Mouse (Mus musculus) kidney, adult 2 months (tissue): ENCODE measurements at regions not wholly inside any gene's neighbourhood (a gene's known extent, or its start where the extent isn't known, plus 50 kb on each side); places are given as distances from the start of the nearest gene placed in this dataset.

Experiments
- DNase-seq: peaks from one replicate; pipeline ENCODE4 v3.0.0; 2021
- H3K27ac ChIP-seq: fragments of 200-500 bp; 2 replicates; pipeline ENCODE4 v1.5.1; 2012; ENCODE audit warnings: low read depth, low read length, control low read depth, inconsistent platforms; ENCODE audit not compliant: insufficient read depth
- H3K27me3 ChIP-seq: fragments of 200-500 bp; replicated peaks from 2 replicates; pipeline ENCODE4 v1.6.1; 2012; ENCODE audit warnings: mild to moderate bottlenecking, moderate library complexity, low read length, inconsistent platforms; ENCODE audit not compliant: control insufficient read depth, insufficient read depth
- H3K36me3 ChIP-seq: fragments of 200-500 bp; 2 replicates; pipeline ENCODE4 v1.6.1; 2012; ENCODE audit warnings: mild to moderate bottlenecking, moderate library complexity, low read length, inconsistent platforms; ENCODE audit not compliant: control insufficient read depth, insufficient read depth
- H3K4me1 ChIP-seq: fragments of 200-500 bp; 2 replicates; pipeline ENCODE4 v1.6.1; 2011; ENCODE audit warnings: low read length; ENCODE audit not compliant: control insufficient read depth, insufficient read depth
- H3K4me3 ChIP-seq: fragments of 200-500 bp; 2 replicates; pipeline ENCODE4 v1.5.1; 2011; ENCODE audit warnings: mild to moderate bottlenecking, low read depth, low read length, control low read depth; ENCODE audit not compliant: insufficient read depth
- CTCF ChIP-seq: fragments of 200-500 bp; conservative IDR thresholded peaks from 2 replicates; pipeline ENCODE4 v1.5.1; 2011; ENCODE audit warnings: low read depth, mild to moderate bottlenecking, control low read depth, low read length, moderate library complexity, mixed read lengths; ENCODE audit not compliant: insufficient read depth, insufficient read length
- POLR2A ChIP-seq: fragments of 200-500 bp; IDR thresholded peaks from one replicate; pipeline ENCODE4 v1.6.1; 2011; ENCODE audit warnings: low read depth, low read length, control low read depth
- WGBS: fragments of 180-500 bp; shearing (Covaris S2); methylation state at CpG from one replicate; pipeline ENCODE4 v1.1.7; 2018; 5-methylcytosine and 5-hydroxymethylcytosine counted together

- WGBS = 84% methylated on average over 6 of the region's 6 CpGs
- TF ChIP-seq CTCF (no peak), POLR2A (no peak)
- no peaks in the 10 kb centered on the region for H3K36me3 ChIP-seq
- H3K27ac ChIP-seq = no peak overlapping the region
- no peaks in the 10 kb centered on the region for H3K4me1 ChIP-seq
- H3K27me3 ChIP-seq = no peaks in the 10 kb centered on the region; the same call in 1 of the 2 replicates
- no peak for DNase-seq
- H3K4me3 ChIP-seq = no peak overlapping the region
Observed at GRCm38 (mm10) chr10:126770446-126771020, 130.6 kb downstream of the Atp23 start.

- Histone ChIP-seq H3K4me3 (no peak overlapping the region), H3K27me3 (no peaks in the 10 kb centered on the region), H3K27ac (no peak overlapping the region), H3K4me1 (no peaks in the 10 kb centered on the region), H3K36me3 (no peaks in the 10 kb centered on the region)
- DNase-seq = no peak
- WGBS = 75% methylated on average over 2 of the region's 2 CpGs
- no peak for TF ChIP-seq POLR2A
- TF ChIP-seq CTCF = no peak
Observed at GRCm38 (mm10) chr10:126765648-126766047, 135.5 kb downstream of the Atp23 start.

- Histone ChIP-seq H3K36me3 (no peaks in the 10 kb centered on the region), H3K4me1 (no peaks in the 10 kb centered on the region), H3K27ac (no peak overlapping the region), H3K27me3 (no peaks in the 10 kb centered on the region), H3K4me3 (no peak overlapping the region)
- TF ChIP-seq POLR2A = no peak
- TF ChIP-seq CTCF = 0 out of 2 replicates have a peak, but pooled peaks have one; percentile 8
- WGBS = 76% methylated on average over 8 of the region's 8 CpGs
- DNase-seq = no peak
Observed at GRCm38 (mm10) chr10:126764740-126765139, 136.4 kb downstream of the Atp23 start.

- Histone ChIP-seq H3K27me3 (no peaks in the 10 kb centered on the region), H3K4me1 (no peaks in the 10 kb centered on the region), H3K36me3 (no peaks in the 10 kb centered on the region), H3K4me3 (no peak overlapping the region), H3K27ac (no peak overlapping the region)
- no peak for DNase-seq
- 77% methylated on average over 5 of the region's 5 CpGs for WGBS
- TF ChIP-seq CTCF (no peak), POLR2A (no peak)
Observed at GRCm38 (mm10) chr10:126763976-126764375, 137.2 kb downstream of the Atp23 start.

- Histone ChIP-seq H3K27me3 (no peaks in the 10 kb centered on the region), H3K27ac (no peak overlapping the region), H3K4me3 (no peak overlapping the region), H3K36me3 (no peaks in the 10 kb centered on the region), H3K4me1 (no peaks in the 10 kb centered on the region)
- 85% methylated on average over 7 of the region's 7 CpGs for WGBS
- DNase-seq = no peak
- no peak for TF ChIP-seq CTCF
- no peak for TF ChIP-seq POLR2A
Observed at GRCm38 (mm10) chr10:126758682-126759081, 142.5 kb downstream of the Atp23 start.

GRCm38 (mm10) chr10:126753201-126753600, 148.0 kb downstream of the Atp23 start:
- Histone ChIP-seq H3K27me3 (no peaks in the 10 kb centered on the region), H3K4me1 (no peaks in the 10 kb centered on the region), H3K27ac (no peak overlapping the region), H3K36me3 (no peaks in the 10 kb centered on the region), H3K4me3 (no peak overlapping the region)
- DNase-seq = no peak
- TF ChIP-seq POLR2A (no peak), CTCF (no peak)
- 70% methylated on average over 6 of the region's 6 CpGs for WGBS

GRCm38 (mm10) chr10:126752699-126753098, 148.5 kb downstream of the Atp23 start:
- Histone ChIP-seq H3K4me1 (no peaks in the 10 kb centered on the region), H3K4me3 (no peak overlapping the region), H3K27me3 (no peaks in the 10 kb centered on the region), H3K36me3 (no peaks in the 10 kb centered on the region), H3K27ac (no peak overlapping the region)
- WGBS = 48% methylated on average over 11 of the region's 11 CpGs
- no peak for DNase-seq
- TF ChIP-seq POLR2A (no peak), CTCF (peak; percentile 45)
